Mouse (Mus musculus): Measurements from ENCODE around the gene Wwox. TPM values are rescaled to one million over a fixed set of nuclear protein-coding genes. Genes with fewer than 3 reads are reported as not detected.

Wwox gene
- polyA plus RNA-seq, 1 experiment from 2014 or later, result 10.3 TPM

- peak overlapping the region; percentile 73 for H3K27ac ChIP-seq (ENCODE audit: low read depth, low read length)
- H3K4me1 ChIP-seq (ENCODE audit: control insufficient read depth, insufficient read depth, low read length), result peaks cover 5% of the 10 kb centered on the region; the same call in 1 of the 2 replicates
- no peaks in the 10 kb centered on the region for H3K36me3 ChIP-seq (ENCODE audit: control insufficient read depth, insufficient read depth, low read length)
- no peaks in the 10 kb centered on the region for H3K27me3 ChIP-seq (ENCODE audit: control insufficient read depth, insufficient read depth, low read length)
- peak overlapping the region; percentile 54 for H3K4me2 ChIP-seq
- 41% methylated on average over 15 of the region's 15 CpGs for WGBS (ENCODE audit: insufficient replicate concordance)
- peak overlapping the region; percentile 58 for H3K9ac ChIP-seq (ENCODE audit: low read depth, low read length)
- H3K9me3 ChIP-seq (replicated peaks; ENCODE audit: control insufficient read depth, low read length), result no peaks in the 10 kb centered on the region
- H3K4me3 ChIP-seq (ENCODE audit: low read depth, low read length), result peak overlapping the region; percentile 30; the same call in 1 of the 2 replicates
- ATAC-seq (replicated peaks; ENCODE audit: insufficient number of reproducible peaks, low FRiP score, low TSS enrichment), result peak; percentile 44; the same call in 1 of the 2 replicates
Observed at GRCm38 (mm10) chr8:114455953-114456352, 16.5 kb downstream of the Wwox start.

GRCm38 (mm10) chr8:114458113-114458784 lies 18.8 kb downstream of the Wwox start:
- H3K4me2 ChIP-seq, result no peak overlapping the region
- no peak for ATAC-seq (replicated peaks; ENCODE audit: insufficient number of reproducible peaks, low FRiP score, low TSS enrichment)
- no peak overlapping the region for H3K9ac ChIP-seq (ENCODE audit: low read depth, low read length)
- H3K4me3 ChIP-seq (ENCODE audit: low read depth, low read length), result no peak overlapping the region
- H3K27me3 ChIP-seq (ENCODE audit: control insufficient read depth, insufficient read depth, low read length), result no peaks in the 10 kb centered on the region
- H3K9me3 ChIP-seq (replicated peaks; ENCODE audit: control insufficient read depth, low read length), result no peaks in the 10 kb centered on the region
- 65% methylated on average over 25 of the region's 25 CpGs for WGBS (ENCODE audit: insufficient replicate concordance)
- H3K27ac ChIP-seq (ENCODE audit: low read depth, low read length), result no peak overlapping the region
- H3K36me3 ChIP-seq (ENCODE audit: control insufficient read depth, insufficient read depth, low read length), result no peaks in the 10 kb centered on the region
- H3K4me1 ChIP-seq (ENCODE audit: control insufficient read depth, insufficient read depth, low read length), result peaks cover 7% of the 10 kb centered on the region; the same call in 1 of the 2 replicates

GRCm38 (mm10) chr8:114460600-114460999 lies 21.1 kb downstream of the Wwox start:
- H3K9me3 ChIP-seq (replicated peaks; ENCODE audit: control insufficient read depth, low read length), result no peaks in the 10 kb centered on the region

GRCm38 (mm10) chr8:114462591-114462990 lies 23.1 kb downstream of the Wwox start:
- WGBS (ENCODE audit: insufficient replicate concordance), result 80% methylated on average over 11 of the region's 11 CpGs
- H3K36me3 ChIP-seq (ENCODE audit: control insufficient read depth, insufficient read depth, low read length), result no peaks in the 10 kb centered on the region
- H3K9ac ChIP-seq (ENCODE audit: low read depth, low read length), result no peak overlapping the region
- H3K4me1 ChIP-seq (ENCODE audit: control insufficient read depth, insufficient read depth, low read length), result peaks cover 5% of the 10 kb centered on the region; the same call in 1 of the 2 replicates
- H3K27me3 ChIP-seq (ENCODE audit: control insufficient read depth, insufficient read depth, low read length), result no peaks in the 10 kb centered on the region
- H3K9me3 ChIP-seq (replicated peaks; ENCODE audit: control insufficient read depth, low read length), result no peaks in the 10 kb centered on the region
- no peak overlapping the region for H3K4me2 ChIP-seq
- H3K27ac ChIP-seq (ENCODE audit: low read depth, low read length), result no peak overlapping the region
- H3K4me3 ChIP-seq (ENCODE audit: low read depth, low read length), result no peak overlapping the region
- no peak for ATAC-seq (replicated peaks; ENCODE audit: insufficient number of reproducible peaks, low FRiP score, low TSS enrichment)

More at GRCm38 (mm10) chr8:114460600-114460999, 21.1 kb downstream of the Wwox start:
- no peak overlapping the region for H3K9ac ChIP-seq (ENCODE audit: low read depth, low read length)
- peaks cover 7% of the 10 kb centered on the region; the same call in 1 of the 2 replicates for H3K4me1 ChIP-seq (ENCODE audit: control insufficient read depth, insufficient read depth, low read length)
- H3K4me3 ChIP-seq (ENCODE audit: low read depth, low read length), result no peak overlapping the region
- 69% methylated on average over 5 of the region's 5 CpGs for WGBS (ENCODE audit: insufficient replicate concordance)
- H3K4me2 ChIP-seq, result no peak overlapping the region
- no peaks in the 10 kb centered on the region for H3K27me3 ChIP-seq (ENCODE audit: control insufficient read depth, insufficient read depth, low read length)
- no peak overlapping the region for H3K27ac ChIP-seq (ENCODE audit: low read depth, low read length)
- ATAC-seq (replicated peaks; ENCODE audit: insufficient number of reproducible peaks, low FRiP score, low TSS enrichment), result no peak
- H3K36me3 ChIP-seq (ENCODE audit: control insufficient read depth, insufficient read depth, low read length), result no peaks in the 10 kb centered on the region

GRCm38 (mm10) chr8:114463305-114463704 lies 23.9 kb downstream of the Wwox start:
- Histone ChIP-seq H3K27me3 (ENCODE audit: control insufficient read depth, insufficient read depth, low read length) (no peaks in the 10 kb centered on the region), H3K27ac (ENCODE audit: low read depth, low read length) (no peak overlapping the region), H3K4me3 (ENCODE audit: low read depth, low read length) (no peak overlapping the region), H3K4me1 (ENCODE audit: control insufficient read depth, insufficient read depth, low read length) (peaks cover 5% of the 10 kb centered on the region; the same call in 1 of the 2 replicates), H3K9ac (ENCODE audit: low read depth, low read length) (no peak overlapping the region), H3K4me2 (peak overlapping the region; percentile 36; the same call in 1 of the 2 replicates), H3K36me3 (ENCODE audit: control insufficient read depth, insufficient read depth, low read length) (no peaks in the 10 kb centered on the region), H3K9me3 (replicated peaks; ENCODE audit: control insufficient read depth, low read length) (no peaks in the 10 kb centered on the region)
- ATAC-seq (replicated peaks; ENCODE audit: insufficient number of reproducible peaks, low FRiP score, low TSS enrichment), result no peak
- 47% methylated on average over 10 of the region's 10 CpGs for whole genome bisulfite sequencing (ENCODE audit: insufficient replicate concordance)

GRCm38 (mm10) chr8:114468526-114469207 lies 29.2 kb downstream of the Wwox start:
- WGBS (ENCODE audit: insufficient replicate concordance), result 78% methylated on average over 21 of the region's 21 CpGs
- Histone ChIP-seq H3K9me3 (replicated peaks; ENCODE audit: control insufficient read depth, low read length) (no peaks in the 10 kb centered on the region), H3K27me3 (ENCODE audit: control insufficient read depth, insufficient read depth, low read length) (no peaks in the 10 kb centered on the region), H3K9ac (ENCODE audit: low read depth, low read length) (no peak overlapping the region), H3K27ac (ENCODE audit: low read depth, low read length) (no peak overlapping the region), H3K36me3 (ENCODE audit: control insufficient read depth, insufficient read depth, low read length) (no peaks in the 10 kb centered on the region), H3K4me1 (ENCODE audit: control insufficient read depth, insufficient read depth, low read length) (no peaks in the 10 kb centered on the region), H3K4me2 (no peak overlapping the region), H3K4me3 (ENCODE audit: low read depth, low read length) (no peak overlapping the region)
- ATAC-seq (replicated peaks; ENCODE audit: insufficient number of reproducible peaks, low FRiP score, low TSS enrichment), result no peak

- no peak overlapping the region for H3K9ac ChIP-seq (ENCODE audit: low read depth, low read length)
- WGBS (ENCODE audit: insufficient replicate concordance), result 84% methylated on average over 10 of the region's 10 CpGs
- no peak for ATAC-seq (replicated peaks; ENCODE audit: insufficient number of reproducible peaks, low FRiP score, low TSS enrichment)
Observed at GRCm38 (mm10) chr8:114469208-114469590, 29.7 kb downstream of the Wwox start.

GRCm38 (mm10) chr8:114473546-114473945 lies 34.1 kb downstream of the Wwox start:
- Histone ChIP-seq H3K4me2 (no peak overlapping the region), H3K36me3 (ENCODE audit: control insufficient read depth, insufficient read depth, low read length) (no peaks in the 10 kb centered on the region), H3K9ac (ENCODE audit: low read depth, low read length) (no peak overlapping the region), H3K4me3 (ENCODE audit: low read depth, low read length) (no peak overlapping the region), H3K9me3 (replicated peaks; ENCODE audit: control insufficient read depth, low read length) (no peaks in the 10 kb centered on the region), H3K4me1 (ENCODE audit: control insufficient read depth, insufficient read depth, low read length) (no peaks in the 10 kb centered on the region), H3K27ac (ENCODE audit: low read depth, low read length) (no peak overlapping the region), H3K27me3 (ENCODE audit: control insufficient read depth, insufficient read depth, low read length) (no peaks in the 10 kb centered on the region)
- no peak for ATAC-seq (replicated peaks; ENCODE audit: insufficient number of reproducible peaks, low FRiP score, low TSS enrichment)
- WGBS (ENCODE audit: insufficient replicate concordance), result 89% methylated on average over 11 of the region's 11 CpGs

More at GRCm38 (mm10) chr8:114469208-114469590, 29.7 kb downstream of the Wwox start:
- H3K27me3 ChIP-seq (ENCODE audit: control insufficient read depth, insufficient read depth, low read length), result no peaks in the 10 kb centered on the region
- H3K36me3 ChIP-seq (ENCODE audit: control insufficient read depth, insufficient read depth, low read length), result no peaks in the 10 kb centered on the region
- H3K4me3 ChIP-seq (ENCODE audit: low read depth, low read length), result no peak overlapping the region
- no peaks in the 10 kb centered on the region for H3K9me3 ChIP-seq (replicated peaks; ENCODE audit: control insufficient read depth, low read length)
- no peak overlapping the region for H3K27ac ChIP-seq (ENCODE audit: low read depth, low read length)
- no peak overlapping the region for H3K4me2 ChIP-seq
- no peaks in the 10 kb centered on the region for H3K4me1 ChIP-seq (ENCODE audit: control insufficient read depth, insufficient read depth, low read length)
